Mouse (Mus musculus) liver, embryonic 14.5 days (tissue): ENCODE measurements at regions not wholly inside any gene's neighbourhood (a gene's known extent, or its start where the extent isn't known, plus 50 kb on each side); places are given as distances from the start of the nearest gene placed in this dataset.

Source experiments
- ATAC-seq: fragments of 200-750 bp; cut with Nextera tagmentation; 2 replicates; pipeline ENCODE4 v1.8.0; 2017; ENCODE audit warnings: moderate number of reproducible peaks, mild to moderate bottlenecking, moderate library complexity; ENCODE audit not compliant: insufficient read depth
- DNase-seq, 3 experiments: peaks; one replicate each; pipeline ENCODE4 v3.0.0-alpha.2; 2012 to 2013; ENCODE audit warnings: low read depth in 3 of 3, low spot score in 3 of 3
- H3K27ac ChIP-seq: fragments of 300-500 bp; sonication (generic); 2 replicates; pipeline ENCODE4 v1.5.1; 2014; ENCODE audit warnings: moderate library complexity, mild to moderate bottlenecking, control low read depth, inconsistent platforms
- H3K27me3 ChIP-seq: fragments of 300-500 bp; sonication (generic); 2 replicates; pipeline ENCODE4 v1.6.1; 2014; ENCODE audit warnings: mild to moderate bottlenecking, low read length, moderate library complexity; ENCODE audit not compliant: control insufficient read depth, insufficient read depth
- H3K36me3 ChIP-seq: fragments of 300-500 bp; sonication (generic); replicated peaks from 2 replicates; pipeline ENCODE4 v1.6.1; 2014; ENCODE audit warnings: low read depth; ENCODE audit not compliant: control insufficient read depth, insufficient read depth
- H3K4me1 ChIP-seq, 2 experiments: fragments of 200-500 bp in 1 of 2; fragments of 300-500 bp in 1 of 2; sonication (generic) in 1 of 2; replicated peaks; 2 replicates each; pipeline ENCODE4 v1.6.1; 2012 to 2014; ENCODE audit warnings: antibody characterized with exemption in 1 of 2, inconsistent platforms in 1 of 2, low read length in 1 of 2; ENCODE audit not compliant: control insufficient read depth in 2 of 2, insufficient read depth in 2 of 2
- H3K4me2 ChIP-seq: fragments of 300-500 bp; sonication (generic); 2 replicates; pipeline ENCODE4 v1.6.1; 2014; ENCODE audit warnings: low read depth, mild to moderate bottlenecking, control low read depth, moderate library complexity
- H3K4me3 ChIP-seq, 2 experiments: fragments of 200-500 bp in 1 of 2; fragments of 300-500 bp in 1 of 2; sonication (generic) in 1 of 2; 2 replicates each; pipeline ENCODE4 v1.5.1; 2012 to 2014; ENCODE audit warnings: low read depth in 2 of 2, low read length in 2 of 2, mild to moderate bottlenecking in 2 of 2, control low read depth in 1 of 2, inconsistent platforms in 1 of 2, moderate library complexity in 1 of 2; ENCODE audit not compliant: insufficient read depth in 1 of 2
- H3K9ac ChIP-seq: fragments of 300-500 bp; sonication (generic); replicated peaks from 2 replicates; pipeline ENCODE4 v1.6.1; 2014; ENCODE audit warnings: mild to moderate bottlenecking, control low read depth, moderate library complexity
- H3K9me3 ChIP-seq: fragments of 300-500 bp; sonication (generic); 2 replicates; pipeline ENCODE4 v1.6.1; 2016; ENCODE audit warnings: low read length, mixed read lengths; ENCODE audit not compliant: control insufficient read depth
- CTCF ChIP-seq: IDR thresholded peaks from 2 replicates; pipeline ENCODE4 v1.5.1; 2016; ENCODE audit warnings: antibody characterized with exemption, low read depth, control low read depth
- EP300 ChIP-seq: IDR thresholded peaks from 2 replicates; pipeline ENCODE4 v1.6.1; 2016; ENCODE audit warnings: antibody characterized with exemption, low read depth
- WGBS: fragments of 180-500 bp; shearing (Covaris S2); extraction: QIAGEN DNeasy Blood & Tissue Kit; methylation state at CpG from one replicate; pipeline ENCODE4 v1.1.7; 2014; ENCODE audit not compliant: insufficient replicate concordance; 5-methylcytosine and 5-hydroxymethylcytosine counted together

DNA sequence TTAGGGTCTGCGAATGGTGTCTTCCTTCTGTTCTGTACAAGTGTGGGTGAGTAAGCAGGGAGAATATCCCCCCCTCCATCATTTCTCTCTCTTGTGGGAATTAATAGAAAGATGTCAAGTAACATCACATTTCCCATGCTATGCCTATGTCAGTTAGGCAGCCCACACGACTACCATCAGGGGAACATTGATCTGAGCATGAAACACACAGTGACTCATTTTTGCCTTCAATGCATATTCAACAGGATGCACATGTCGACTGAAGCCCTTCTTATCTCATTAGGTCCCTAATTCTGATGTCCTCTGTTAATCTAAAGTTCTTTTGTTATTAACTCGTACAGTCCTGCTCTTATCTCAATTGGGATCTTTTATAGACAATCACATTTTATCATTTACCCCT, 60.4 kb upstream of the Samsn1 start:
- Histone ChIP-seq H3K9ac (no peak overlapping the region), H3K36me3 (no peaks in the 10 kb centered on the region), H3K4me2 (no peak overlapping the region), H3K27ac (no peak overlapping the region), H3K9me3 (no peaks in the 10 kb centered on the region), H3K27me3 (no peaks in the 10 kb centered on the region), H3K4me1 (no peaks in the 10 kb centered on the region), H3K4me3 (no peak overlapping the region)
- no peak for TF ChIP-seq CTCF
- no peak for TF ChIP-seq EP300
- ATAC-seq (no peak), DNase-seq (no peak)
- WGBS = 44% methylated on average over 4 of the region's 4 CpGs

DNA sequence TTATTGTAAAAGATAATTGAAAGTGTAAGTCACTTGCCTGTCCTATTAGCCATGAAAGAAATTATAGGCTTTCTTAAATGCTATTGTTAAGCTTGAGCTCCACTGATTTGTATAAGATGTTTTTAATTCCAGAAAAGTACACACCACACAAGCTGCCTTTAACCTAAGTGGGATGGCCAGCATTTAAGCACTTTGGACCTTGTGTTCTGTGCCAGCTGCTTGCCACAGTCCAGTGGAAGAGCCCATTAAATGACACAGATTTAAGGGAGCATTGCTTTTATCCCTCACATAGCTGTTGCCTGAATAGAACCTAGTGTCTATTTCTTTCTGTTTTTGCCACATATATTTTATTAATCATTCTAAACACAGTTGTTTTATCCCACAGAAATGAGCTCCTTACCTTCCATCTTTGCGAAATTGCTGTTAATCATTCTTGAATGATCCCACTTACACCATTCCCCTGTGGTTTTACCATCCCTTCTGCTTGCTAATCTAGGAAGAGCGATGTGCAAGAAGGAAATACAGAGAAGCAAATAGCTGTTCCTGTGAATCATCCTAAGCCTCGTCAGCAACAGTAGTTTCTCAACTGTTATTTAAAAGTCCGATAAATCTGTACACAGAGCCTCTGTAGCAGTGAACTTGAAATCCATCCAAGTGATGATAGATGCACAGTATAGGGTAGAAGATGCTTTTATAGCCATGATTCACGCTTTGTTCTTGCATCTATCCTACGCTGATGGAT, 57.9 kb upstream of the Samsn1 start:
- no peak overlapping the region for H3K9ac ChIP-seq
- no peaks in the 10 kb centered on the region for H3K36me3 ChIP-seq
- TF ChIP-seq EP300 (no peak), CTCF (no peak)
- H3K4me3 ChIP-seq = no peak overlapping the region
- no peaks in the 10 kb centered on the region for H3K4me1 ChIP-seq
- H3K27ac ChIP-seq = no peak overlapping the region
- WGBS = 62% methylated on average over 6 of the region's 6 CpGs
- H3K4me2 ChIP-seq = no peak overlapping the region
- no peaks in the 10 kb centered on the region for H3K27me3 ChIP-seq
- H3K9me3 ChIP-seq = no peaks in the 10 kb centered on the region
- no peak for ATAC-seq
- DNase-seq = no peak

DNA sequence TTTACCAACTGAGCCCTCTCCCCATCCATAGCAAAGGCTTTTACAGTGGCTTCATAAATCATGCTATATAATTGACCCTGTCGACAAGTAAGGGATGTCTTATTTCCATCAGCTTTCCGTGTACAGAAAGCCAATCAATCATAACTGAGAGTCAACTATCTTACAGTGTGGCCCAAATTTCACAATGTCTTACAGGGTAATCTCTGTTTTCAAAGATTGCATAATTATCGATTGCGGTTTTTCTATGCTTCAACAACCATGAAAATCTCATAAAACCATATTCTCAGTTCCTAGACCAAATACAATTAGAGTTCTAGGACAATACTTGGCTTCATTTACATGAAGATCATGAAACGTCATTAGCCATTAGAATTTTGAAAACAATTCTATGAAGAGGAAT, 56.1 kb upstream of the Samsn1 start:
- Histone ChIP-seq H3K9ac (no peak overlapping the region), H3K4me1 (no peaks in the 10 kb centered on the region), H3K36me3 (no peaks in the 10 kb centered on the region), H3K4me3 (no peak overlapping the region), H3K9me3 (no peaks in the 10 kb centered on the region), H3K27me3 (no peaks in the 10 kb centered on the region), H3K27ac (no peak overlapping the region), H3K4me2 (no peak overlapping the region)
- WGBS = 66% methylated on average over 5 of the region's 5 CpGs
- ATAC-seq (no peak), DNase-seq (no peak)
- TF ChIP-seq CTCF (no peak), EP300 (no peak)

DNA sequence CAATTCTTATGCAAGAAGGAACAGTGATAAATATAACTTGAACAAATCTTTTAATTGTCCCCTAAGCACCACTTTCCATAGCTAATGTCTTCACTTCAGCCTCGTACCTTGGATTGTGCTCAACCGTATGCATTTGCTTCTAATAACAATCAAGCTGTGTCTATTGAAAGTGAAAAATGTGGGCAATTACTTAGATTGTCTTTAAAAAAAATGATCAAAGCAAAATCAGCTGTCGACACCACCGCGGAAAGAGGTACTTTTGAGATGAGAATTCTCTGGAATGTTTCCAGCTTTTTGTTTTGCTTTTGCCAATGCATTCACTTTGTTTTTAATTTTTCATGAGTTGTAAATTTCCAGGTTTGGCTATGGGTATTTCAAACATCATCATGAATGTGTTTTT, 54.1 kb upstream of the Samsn1 start:
- no peak overlapping the region for H3K9ac ChIP-seq
- H3K36me3 ChIP-seq = no peaks in the 10 kb centered on the region
- H3K4me2 ChIP-seq = no peak overlapping the region
- H3K4me1 ChIP-seq = no peaks in the 10 kb centered on the region
- H3K27ac ChIP-seq = no peak overlapping the region
- TF ChIP-seq CTCF = no peak
- no peak for TF ChIP-seq EP300
- DNase-seq (no peak), ATAC-seq (no peak)
- H3K27me3 ChIP-seq = no peaks in the 10 kb centered on the region
- no peaks in the 10 kb centered on the region for H3K9me3 ChIP-seq
- 78% methylated on average over 5 of the region's 5 CpGs for WGBS
- H3K4me3 ChIP-seq = no peak overlapping the region
